Comparison of ENCODE assay signal across 26 mouse cellular contexts in the genomic region with DNA sequence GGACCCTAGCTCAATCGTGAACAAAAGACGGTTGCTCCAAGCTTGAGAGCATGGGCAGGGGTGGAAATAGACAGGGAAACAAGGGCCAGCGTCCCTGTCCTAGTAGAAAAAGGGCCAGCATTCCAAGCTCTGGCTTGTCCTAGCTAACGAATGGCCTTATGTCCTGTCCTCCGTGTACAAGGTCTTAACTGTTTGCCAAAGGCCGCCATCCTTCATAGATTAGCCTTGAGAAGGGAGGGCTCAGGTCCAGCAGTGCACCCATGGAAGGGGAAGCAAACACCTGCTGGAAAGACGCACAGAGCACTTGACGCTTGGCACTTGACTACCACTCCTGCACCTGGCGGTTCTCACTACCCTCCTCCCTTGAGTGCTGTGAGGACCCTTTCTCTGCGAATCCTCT. TPM values are rescaled to one million over a fixed set of nuclear protein-coding genes. Genes with fewer than 3 reads are reported as not detected.
DNase-seq lines count a peak whose midpoint lies in the region; ATAC-seq lines count a peak whose summit lies in the region.
"Had no signal": no experiment of that assay in that cellular context is flagged by ENCODE, and none has a peak within 500 bp of the region (broad histone marks: within the 10 kb centered on the region; RNA-seq: fewer than 3 reads in every experiment).

No protein-coding gene starts in this region.

- H3K4me2 ChIP-seq in forebrain, embryonic 11.5 days (ENCODE audit: low read depth, low read length, severe bottlenecking), result no peak overlapping the region
- no peak overlapping the region for H3K4me2 ChIP-seq in lung, embryonic 16.5 days (ENCODE audit: low read depth, low read length)
- H3K4me2 ChIP-seq: forebrain, embryonic 13.5 days; hindbrain, embryonic 12.5 days had no signal

- peak overlapping the region; percentile 64; the same call in 1 of the 2 replicates for H3K27ac ChIP-seq in forebrain, embryonic 10.5 days
- no peak overlapping the region for H3K27ac ChIP-seq in forebrain, embryonic 11.5 days (ENCODE audit: low read depth, low read length)
- no peak overlapping the region for H3K27ac ChIP-seq in lung, embryonic 16.5 days (ENCODE audit: low read length)
- peak overlapping the region; percentile 69 for H3K27ac ChIP-seq in limb, embryonic 10.5 days
- H3K27ac ChIP-seq: forebrain, embryonic 13.5 days; hindbrain, embryonic 12.5 days had no signal

- peaks cover 55% of the 10 kb centered on the region for H3K27me3 ChIP-seq in forebrain, embryonic 10.5 days (ENCODE audit: poor library complexity, severe bottlenecking)
- H3K27me3 ChIP-seq in forebrain, embryonic 11.5 days (ENCODE audit: control insufficient read depth, insufficient read depth, low read length), result no peaks in the 10 kb centered on the region; the same call in 1 of the 2 replicates
- no peaks in the 10 kb centered on the region for H3K27me3 ChIP-seq in lung, embryonic 16.5 days (ENCODE audit: control insufficient read depth, insufficient read depth, low read depth, low read length)
- H3K27me3 ChIP-seq in limb, embryonic 10.5 days (ENCODE audit: low read depth, poor library complexity, severe bottlenecking), result peaks cover 46% of the 10 kb centered on the region
- H3K27me3 ChIP-seq: forebrain, embryonic 13.5 days had no signal

- H3K4me1 ChIP-seq in forebrain, embryonic 10.5 days, result peaks cover 60% of the 10 kb centered on the region
- H3K4me1 ChIP-seq in forebrain, embryonic 11.5 days (replicated peaks; ENCODE audit: control insufficient read depth, insufficient read depth, low read length), result no peaks in the 10 kb centered on the region
- H3K4me1 ChIP-seq in lung, embryonic 16.5 days (replicated peaks; ENCODE audit: control insufficient read depth, insufficient read depth, low read length), result no peaks in the 10 kb centered on the region
- peaks cover 72% of the 10 kb centered on the region for H3K4me1 ChIP-seq in limb, embryonic 10.5 days
- H3K4me1 ChIP-seq: forebrain, embryonic 13.5 days; hindbrain, embryonic 12.5 days had no signal

- no peaks in the 10 kb centered on the region for H3K36me3 ChIP-seq in forebrain, embryonic 10.5 days (replicated peaks)
- no peaks in the 10 kb centered on the region for H3K36me3 ChIP-seq in forebrain, embryonic 11.5 days (ENCODE audit: control insufficient read depth, insufficient read depth, low read length)
- H3K36me3 ChIP-seq in lung, embryonic 16.5 days (ENCODE audit: control insufficient read depth, insufficient read depth, low read length), result no peaks in the 10 kb centered on the region
- H3K36me3 ChIP-seq in limb, embryonic 10.5 days, result no peaks in the 10 kb centered on the region
- H3K36me3 ChIP-seq: hindbrain, embryonic 12.5 days had no signal

- DNase-seq in forebrain, embryonic 10.5 days (ENCODE audit: extremely low spot score, low spot score), result no peak
- no peak for DNase-seq in forebrain, embryonic 11.5 days (ENCODE audit: low spot score)
- no peak for DNase-seq in lung, postnatal 36 days
- DNase-seq in adrenal gland, postnatal 14 days, result peak; percentile 41
- DNase-seq in limb, embryonic 10.5 days (ENCODE audit: low spot score), result no peak
- DNase-seq in spleen, postnatal 14 days (ENCODE audit: low spot score in 2 of 2), result no peak
- DNase-seq: cerebellum, adult 2 months; cerebellum, postnatal 10 days; forebrain, postnatal 0 days; gastrocnemius, postnatal 25 days; heart, postnatal 10 days; heart, postnatal 4 days; kidney, adult 18-20 months had no signal

- no peak overlapping the region for H3K4me3 ChIP-seq in forebrain, embryonic 10.5 days
- no peak overlapping the region for H3K4me3 ChIP-seq in forebrain, embryonic 11.5 days (ENCODE audit: low read depth, low read length)
- no peak overlapping the region for H3K4me3 ChIP-seq in lung, embryonic 16.5 days (ENCODE audit: low read length)
- H3K4me3 ChIP-seq in limb, embryonic 10.5 days, result no peak overlapping the region
- H3K4me3 ChIP-seq: forebrain, embryonic 13.5 days; hindbrain, embryonic 12.5 days had no signal

- H3K9ac ChIP-seq in forebrain, embryonic 11.5 days (ENCODE audit: low read length), result no peak overlapping the region
- no peak overlapping the region for H3K9ac ChIP-seq in lung, embryonic 16.5 days (ENCODE audit: low read length)
- H3K9ac ChIP-seq: forebrain, embryonic 13.5 days; forebrain, postnatal 0 days; hindbrain, embryonic 12.5 days had no signal

- no peaks in the 10 kb centered on the region for H3K9me3 ChIP-seq in forebrain, embryonic 10.5 days
- H3K9me3 ChIP-seq in forebrain, embryonic 11.5 days (ENCODE audit: control insufficient read depth, low read length), result no peaks in the 10 kb centered on the region
- no peaks in the 10 kb centered on the region for H3K9me3 ChIP-seq in lung, embryonic 16.5 days (ENCODE audit: control insufficient read depth, low read length)
- no peaks in the 10 kb centered on the region for H3K9me3 ChIP-seq in limb, embryonic 10.5 days (replicated peaks)
- H3K9me3 ChIP-seq: forebrain, embryonic 13.5 days; hindbrain, embryonic 12.5 days had no signal

- no peak for ATAC-seq in forebrain, embryonic 11.5 days (replicated peaks; ENCODE audit: low FRiP score)
- ATAC-seq in lung, embryonic 16.5 days (ENCODE audit: low read depth), result 0 out of 2 replicates have a peak, but pooled peaks have one; percentile 45
- ATAC-seq: activated CD4-positive, CD25-positive, alpha-beta regulatory T cell, adult 4 months; forebrain, embryonic 13.5 days; forebrain, postnatal 0 days; inflammation-experienced regulatory T-cells, adult 6 months; Patski had no signal

- WGBS in forebrain, embryonic 10.5 days, result 79% methylated on average over 10 of the region's 10 CpGs
- 79% methylated on average over 10 of the region's 10 CpGs for WGBS in forebrain, embryonic 11.5 days
- WGBS in lung, embryonic 16.5 days, result 54% methylated on average over 10 of the region's 10 CpGs
- 81% methylated on average over 10 of the region's 10 CpGs for WGBS in limb, embryonic 10.5 days

RNA-seq across cellular contexts. Expression of gene Gm10803, which starts 32.8 kb away (rescaled TPM):
- not detected in 2 replicates for polyA plus RNA-seq in forebrain, embryonic 10.5 days (2016; fragmentation: Nextera tagmentation; extraction: Ambion mirVana)
- not detected in 2 replicates for polyA plus RNA-seq in forebrain, embryonic 11.5 days (2014; fragmentation: Nextera tagmentation; extraction: Ambion mirVana)
- polyA plus RNA-seq in lung, embryonic 16.5 days (2015; fragmentation: Nextera tagmentation; extraction: Ambion mirVana), result not detected in 2 replicates
- total RNA-seq in adrenal gland, postnatal 14 days (2021), result not detected in 2 replicates
- polyA plus RNA-seq in limb, embryonic 10.5 days (2016; fragmentation: Nextera tagmentation; extraction: Ambion mirVana), result not detected in 2 replicates
- total RNA-seq: CH12.LX; forebrain, postnatal 0 days; gastrocnemius, adult 18-20 months; gastrocnemius, postnatal 25 days; granulocyte monocyte progenitor cell, adult 5-6 weeks; heart, adult 8-10 months; heart, postnatal 10 days; heart, postnatal 4 days had no signal
- polyA plus RNA-seq: activated CD4-positive, CD25-positive, alpha-beta regulatory T cell, adult 4 months; cerebellum, adult 2 months; embryonic facial prominence, embryonic 11.5 days; forebrain, embryonic 13.5 days; forebrain, postnatal 0 days; heart, embryonic 14.5 days; hindbrain, embryonic 12.5 days; hindbrain, embryonic 16.5 days; inflammation-experienced regulatory T-cells, adult 6 months; Patski had no signal

RNA-seq across cellular contexts. Expression of gene Alx4, which starts 49.1 kb away (rescaled TPM):
- polyA plus RNA-seq in forebrain, embryonic 10.5 days (2016; fragmentation: Nextera tagmentation; extraction: Ambion mirVana), result 20.1 and 20.4 TPM in 2 replicates
- polyA plus RNA-seq in forebrain, embryonic 11.5 days (2014; fragmentation: Nextera tagmentation; extraction: Ambion mirVana), result 10.0 and 11.2 TPM in 2 replicates
- polyA plus RNA-seq in lung, embryonic 16.5 days (2015; fragmentation: Nextera tagmentation; extraction: Ambion mirVana), result 0.03 TPM in 1 of 2 replicates, not detected in the other
- total RNA-seq in adrenal gland, postnatal 14 days (2021), result 0.41 and 0.48 TPM in 2 replicates
- polyA plus RNA-seq in limb, embryonic 10.5 days (2016; fragmentation: Nextera tagmentation; extraction: Ambion mirVana), result 12.5 and 14.8 TPM in 2 replicates
- total RNA-seq: CH12.LX; granulocyte monocyte progenitor cell, adult 5-6 weeks had no signal
- polyA plus RNA-seq: activated CD4-positive, CD25-positive, alpha-beta regulatory T cell, adult 4 months; Patski had no signal

Comparison
In these comparisons a context has a peak if more than half of its experiments do, and no peak if none do; other contexts are left out.
1. H3K27ac ChIP-seq: peak in forebrain, embryonic 10.5 days (single experiment) and limb, embryonic 10.5 days (single experiment); none in forebrain, embryonic 11.5 days (single experiment) and lung, embryonic 16.5 days (single experiment).
2. RNA of gene Alx4, which starts 49.1 kb away (polyA plus RNA-seq): 20.1 to 20.4 TPM in forebrain, embryonic 10.5 days, 12.5 to 14.8 TPM in limb, embryonic 10.5 days and 10.0 to 11.2 TPM in forebrain, embryonic 11.5 days; 0.03 TPM in lung, embryonic 16.5 days; every median in the first group is over 10 times any median in the second.